Mouse (Mus musculus) kidney, embryonic 14.5 days (tissue): ENCODE results near the gene Rabgap1l. TPM values are rescaled to one million over a fixed set of nuclear protein-coding genes. Genes with fewer than 3 reads are reported as not detected.

Experiments used
- ATAC-seq: fragments of 200-750 bp; cut with Nextera tagmentation; 2 replicates; pipeline ENCODE4 v1.8.0; 2017; ENCODE audit warnings: moderate number of reproducible peaks, mild to moderate bottlenecking, moderate TSS enrichment, moderate library complexity; ENCODE audit not compliant: low FRiP score, low TSS enrichment
- H3K27ac ChIP-seq: fragments of 300-500 bp; sonication (generic); 2 replicates; pipeline ENCODE4 v1.5.1; 2014; ENCODE audit warnings: low read depth, mild to moderate bottlenecking, low read length, moderate library complexity, mixed read lengths
- H3K27me3 ChIP-seq: fragments of 300-500 bp; sonication (generic); 2 replicates; pipeline ENCODE4 v1.6.1; 2014; ENCODE audit warnings: mild to moderate bottlenecking, low read length; ENCODE audit not compliant: control insufficient read depth, insufficient read depth
- H3K36me3 ChIP-seq: fragments of 300-500 bp; sonication (generic); 2 replicates; pipeline ENCODE4 v1.6.1; 2014; ENCODE audit warnings: low read length, mixed read lengths; ENCODE audit not compliant: control insufficient read depth, insufficient read depth
- H3K4me1 ChIP-seq: fragments of 300-500 bp; sonication (generic); 2 replicates; pipeline ENCODE4 v1.6.1; 2014; ENCODE audit warnings: low read length, mixed read lengths; ENCODE audit not compliant: control insufficient read depth, insufficient read depth
- H3K4me2 ChIP-seq: fragments of 300-500 bp; sonication (generic); replicated peaks from 2 replicates; pipeline ENCODE4 v1.6.1; 2014; ENCODE audit warnings: low read depth, mild to moderate bottlenecking, low read length
- H3K4me3 ChIP-seq: fragments of 300-500 bp; sonication (generic); 2 replicates; pipeline ENCODE4 v1.5.1; 2014; ENCODE audit warnings: mild to moderate bottlenecking, low read length
- H3K9ac ChIP-seq: fragments of 300-500 bp; sonication (generic); 2 replicates; pipeline ENCODE4 v1.6.1; 2014; ENCODE audit warnings: low read depth, mild to moderate bottlenecking, low read length, moderate library complexity
- H3K9me3 ChIP-seq: fragments of 300-500 bp; sonication (generic); 2 replicates; pipeline ENCODE4 v1.6.1; 2016; ENCODE audit warnings: low read length; ENCODE audit not compliant: control insufficient read depth
- WGBS: fragments of 180-500 bp; shearing (Covaris S2); extraction: QIAGEN DNeasy Blood & Tissue Kit; methylation state at CpG from one replicate; pipeline ENCODE4 v1.1.7; 2014; 5-methylcytosine and 5-hydroxymethylcytosine counted together
- polyA plus RNA-seq: library from polyadenylated mRNA; unstranded; fragments of >200 nt; fragmentation: Nextera tagmentation; extraction: Ambion mirVana; gene quantifications from 2 replicates; pipeline ENCODE4 v1.2.1, GENCODE M21; 2014

Gene Rabgap1l
- polyA plus RNA-seq, 1 experiment from 2014 or later, result 13.2 TPM

GRCm38 (mm10) chr1:160561381-160561780, 231.6 kb downstream of the Rabgap1l start:
- Histone ChIP-seq H3K9ac (no peak overlapping the region), H3K27me3 (no peaks in the 10 kb centered on the region), H3K4me2 (no peak overlapping the region), H3K9me3 (no peaks in the 10 kb centered on the region), H3K27ac (no peak overlapping the region), H3K4me3 (no peak overlapping the region), H3K4me1 (no peaks in the 10 kb centered on the region), H3K36me3 (no peaks in the 10 kb centered on the region)
- WGBS, result 74% methylated on average over 1 of the region's 1 CpGs
- ATAC-seq, result no peak

GRCm38 (mm10) chr1:160550636-160551035, 242.4 kb downstream of the Rabgap1l start:
- no peaks in the 10 kb centered on the region for H3K9me3 ChIP-seq
- WGBS, result 81% methylated on average over 1 of the region's 1 CpGs
- no peak overlapping the region for H3K4me2 ChIP-seq
- H3K4me3 ChIP-seq, result no peak overlapping the region
- no peaks in the 10 kb centered on the region for H3K36me3 ChIP-seq
- H3K4me1 ChIP-seq, result no peaks in the 10 kb centered on the region
- no peak overlapping the region for H3K27ac ChIP-seq
- no peak overlapping the region for H3K9ac ChIP-seq
- no peak for ATAC-seq
- no peaks in the 10 kb centered on the region for H3K27me3 ChIP-seq

DNA sequence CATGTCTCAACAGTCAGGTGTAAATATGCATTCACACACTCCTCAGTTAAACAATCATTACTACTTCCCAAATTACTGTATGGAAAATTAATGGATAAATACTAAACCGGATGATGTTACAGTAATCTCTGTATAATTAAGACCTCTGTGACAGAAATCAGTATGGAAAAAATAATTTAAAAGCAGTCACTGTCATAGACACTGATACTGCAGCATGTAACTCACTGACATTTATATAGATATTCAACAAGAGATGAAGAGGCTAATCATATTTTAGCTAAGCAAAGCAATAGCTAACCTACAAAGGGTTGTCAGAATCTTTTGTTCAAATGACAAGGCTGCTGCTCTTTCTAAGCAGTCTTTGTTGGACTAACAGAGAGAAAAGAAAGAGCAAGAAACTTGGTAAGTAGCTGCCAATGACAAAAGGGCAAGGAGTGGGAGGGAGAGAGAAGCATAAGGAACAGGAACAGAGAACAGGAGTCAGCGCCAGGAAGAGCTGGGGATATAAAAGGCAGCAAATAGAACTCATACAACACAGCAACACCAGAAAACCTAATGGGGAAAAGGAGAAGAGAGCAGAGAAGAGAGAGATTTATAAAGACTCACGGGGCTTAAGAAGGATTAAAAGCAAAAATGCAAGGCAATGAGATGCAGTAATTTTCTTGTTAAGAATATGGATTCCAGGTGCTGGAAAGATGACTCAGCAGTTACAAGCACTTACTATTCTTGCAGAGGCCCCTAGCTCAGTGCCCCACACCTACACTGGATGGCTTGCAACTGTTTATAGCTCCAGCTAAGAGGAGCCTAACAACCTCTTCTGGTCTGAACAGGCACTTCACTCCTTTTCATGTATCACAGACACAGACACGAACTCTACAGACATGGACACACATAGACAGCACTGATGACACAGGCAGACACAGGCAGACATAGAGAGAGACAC, 244.8 kb downstream of the Rabgap1l start:
- no peaks in the 10 kb centered on the region for H3K4me1 ChIP-seq
- H3K36me3 ChIP-seq, result no peaks in the 10 kb centered on the region
- no peaks in the 10 kb centered on the region for H3K9me3 ChIP-seq
- H3K4me3 ChIP-seq, result no peak overlapping the region
- H3K27ac ChIP-seq, result no peak overlapping the region
- WGBS, result 52% methylated on average over 4 of the region's 4 CpGs
- ATAC-seq, result no peak
- no peak overlapping the region for H3K4me2 ChIP-seq
- no peaks in the 10 kb centered on the region for H3K27me3 ChIP-seq
- H3K9ac ChIP-seq, result no peak overlapping the region

DNA sequence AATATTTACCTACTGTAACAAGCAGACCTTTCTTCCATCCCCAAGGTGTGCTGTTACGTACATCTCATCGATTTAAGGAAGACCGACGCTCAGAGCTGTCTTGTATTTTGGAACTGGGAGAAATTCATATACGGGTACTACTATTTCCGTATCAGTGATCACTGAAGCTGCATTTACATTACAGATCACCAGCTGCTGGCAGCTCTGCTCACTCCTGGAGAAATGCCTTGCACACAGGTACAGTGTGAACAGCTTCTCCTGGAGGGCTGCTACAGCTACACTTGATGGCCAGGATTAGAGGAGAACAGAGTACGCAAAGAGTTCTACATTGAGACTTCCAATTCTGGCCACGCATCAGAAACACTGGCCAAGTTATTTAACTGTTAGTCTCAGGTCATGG, 257.4 kb downstream of the Rabgap1l start:
- no peaks in the 10 kb centered on the region for H3K27me3 ChIP-seq
- WGBS, result 90% methylated on average over 8 of the region's 8 CpGs
- no peaks in the 10 kb centered on the region for H3K9me3 ChIP-seq
- no peak for ATAC-seq
- no peaks in the 10 kb centered on the region for H3K36me3 ChIP-seq
- H3K27ac ChIP-seq, result no peak overlapping the region
- no peak overlapping the region for H3K4me2 ChIP-seq
- H3K4me3 ChIP-seq, result no peak overlapping the region
- H3K4me1 ChIP-seq, result no peaks in the 10 kb centered on the region
- H3K9ac ChIP-seq, result no peak overlapping the region

- no peaks in the 10 kb centered on the region for H3K36me3 ChIP-seq
- WGBS, result 77% methylated on average over 2 of the region's 2 CpGs
- no peak overlapping the region for H3K9ac ChIP-seq
- H3K9me3 ChIP-seq, result no peaks in the 10 kb centered on the region
- H3K4me3 ChIP-seq, result no peak overlapping the region
- no peak overlapping the region for H3K27ac ChIP-seq
- H3K4me1 ChIP-seq, result no peaks in the 10 kb centered on the region
- no peak overlapping the region for H3K4me2 ChIP-seq
- no peak for ATAC-seq
- no peaks in the 10 kb centered on the region for H3K27me3 ChIP-seq
Measured at GRCm38 (mm10) chr1:160534571-160535335, 258.3 kb downstream of the Rabgap1l start.

- no peak for ATAC-seq
- no peak overlapping the region for H3K27ac ChIP-seq
- WGBS, result 58% methylated on average over 6 of the region's 6 CpGs
Measured at GRCm38 (mm10) chr1:160533209-160533820, 259.7 kb downstream of the Rabgap1l start.

GRCm38 (mm10) chr1:160531402-160531801, 261.6 kb downstream of the Rabgap1l start:
- ATAC-seq, result peak; percentile 71
- 37% methylated on average over 5 of the region's 5 CpGs for WGBS
- no peak overlapping the region for H3K27ac ChIP-seq
- H3K36me3 ChIP-seq, result no peaks in the 10 kb centered on the region
- no peak overlapping the region for H3K4me3 ChIP-seq
- no peak overlapping the region for H3K9ac ChIP-seq
- H3K9me3 ChIP-seq, result no peaks in the 10 kb centered on the region
- no peaks in the 10 kb centered on the region for H3K27me3 ChIP-seq
- H3K4me2 ChIP-seq, result no peak overlapping the region
- H3K4me1 ChIP-seq, result no peaks in the 10 kb centered on the region

More at GRCm38 (mm10) chr1:160533209-160533820, 259.7 kb downstream of the Rabgap1l start:
- Histone ChIP-seq H3K9ac (no peak overlapping the region), H3K4me3 (no peak overlapping the region), H3K4me1 (no peaks in the 10 kb centered on the region), H3K36me3 (no peaks in the 10 kb centered on the region), H3K27me3 (no peaks in the 10 kb centered on the region), H3K4me2 (no peak overlapping the region), H3K9me3 (no peaks in the 10 kb centered on the region)

DNA sequence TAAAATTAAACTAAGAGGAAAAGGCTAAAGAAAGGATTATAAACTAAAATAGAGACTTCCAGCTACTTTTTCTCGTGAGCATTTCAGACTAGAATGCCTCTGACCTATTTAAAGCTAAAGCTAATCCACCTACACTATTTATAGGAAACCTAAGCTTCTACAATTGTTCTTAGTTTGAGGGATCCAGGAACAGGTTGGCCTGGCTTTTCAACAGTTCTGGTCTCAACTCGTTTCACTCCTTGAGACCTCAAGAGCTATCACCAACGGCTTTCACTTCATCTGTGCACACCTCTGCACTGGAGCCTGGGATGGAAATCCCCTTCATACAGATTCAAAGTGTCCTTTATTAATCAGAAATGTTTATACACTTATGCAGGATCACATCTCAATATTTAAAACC, 271.1 kb downstream of the Rabgap1l start:
- H3K4me3 ChIP-seq, result no peak overlapping the region
- H3K4me1 ChIP-seq, result no peaks in the 10 kb centered on the region
- H3K27me3 ChIP-seq, result no peaks in the 10 kb centered on the region
- H3K9me3 ChIP-seq, result no peaks in the 10 kb centered on the region
- H3K27ac ChIP-seq, result no peak overlapping the region
- 80% methylated on average over 3 of the region's 3 CpGs for WGBS
- H3K4me2 ChIP-seq, result no peak overlapping the region
- no peak overlapping the region for H3K9ac ChIP-seq
- no peaks in the 10 kb centered on the region for H3K36me3 ChIP-seq
- ATAC-seq, result no peak
